Mouse (Mus musculus) lung, postnatal 25 days (tissue): Measurements from ENCODE around the gene Cnmd.

ENCODE experiments used
- DNase-seq: peaks from one replicate; pipeline ENCODE4 v3.0.0; 2022; ENCODE audit warnings: low spot score

The Cnmd gene

GRCm38 (mm10) chr14:79662001-79662400 is at the start of gene Cnmd:
Cnmd (minus strand) TSS chr14:79662170.
- no peak for DNase-seq

- DNase-seq = no peak
Measured at GRCm38 (mm10) chr14:79711301-79711700, 49.3 kb upstream of the Cnmd start.

DNA sequence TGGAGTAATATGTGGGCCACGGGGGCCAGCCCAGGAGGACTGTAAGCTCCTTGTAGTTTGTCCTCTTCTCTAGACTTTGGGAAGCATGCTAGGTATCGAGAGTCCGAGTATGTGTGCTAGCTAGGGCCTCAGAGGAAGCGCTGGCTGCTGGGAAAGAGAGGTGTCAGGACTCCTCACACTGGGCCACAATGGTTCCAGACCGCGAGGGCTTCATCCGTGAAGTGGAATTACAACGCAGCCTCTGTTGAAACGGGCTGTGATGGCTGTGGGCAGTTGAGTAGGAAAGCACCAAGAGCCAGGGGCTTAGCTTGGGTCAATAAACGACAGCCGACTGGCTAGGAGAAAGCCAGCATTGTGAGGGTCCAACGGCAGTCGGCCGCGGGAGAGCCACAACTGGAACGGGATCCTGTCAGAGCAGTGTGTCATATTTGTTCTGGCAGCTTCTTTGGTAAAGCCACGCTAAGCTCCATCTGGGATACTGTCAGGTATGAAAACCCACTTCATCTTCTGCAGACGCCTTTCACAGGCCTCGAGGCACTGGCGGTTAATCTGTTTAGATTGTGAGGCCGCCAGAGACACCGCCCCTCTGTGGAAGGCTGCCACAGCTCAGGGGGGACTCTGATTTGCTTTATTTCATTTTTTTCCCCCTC is 41.7 kb upstream of the Cnmd start:
- no peak for DNase-seq

DNA sequence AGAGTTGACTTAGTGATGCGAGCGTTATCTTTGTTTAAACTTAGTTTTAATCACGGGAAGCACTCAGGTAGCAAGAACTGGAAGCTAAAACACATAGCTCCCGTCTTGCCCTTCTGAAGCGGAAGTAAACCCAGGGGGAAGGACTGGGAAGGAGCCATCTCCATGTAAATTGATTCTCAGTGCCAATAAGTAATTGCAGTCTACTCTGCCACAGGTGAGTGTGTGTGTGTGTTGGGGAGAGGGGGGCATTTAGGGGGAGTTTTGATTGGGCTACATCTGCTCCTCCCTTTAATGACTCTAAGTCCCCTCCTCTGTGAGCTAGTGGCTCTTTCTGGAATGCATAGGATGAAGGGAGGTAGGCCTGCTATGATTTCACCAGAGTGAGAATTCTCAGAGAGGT is 39.6 kb upstream of the Cnmd start:
- no peak for DNase-seq

- no peak for DNase-seq
Measured at GRCm38 (mm10) chr14:79701054-79701453, 39.1 kb upstream of the Cnmd start.

DNA sequence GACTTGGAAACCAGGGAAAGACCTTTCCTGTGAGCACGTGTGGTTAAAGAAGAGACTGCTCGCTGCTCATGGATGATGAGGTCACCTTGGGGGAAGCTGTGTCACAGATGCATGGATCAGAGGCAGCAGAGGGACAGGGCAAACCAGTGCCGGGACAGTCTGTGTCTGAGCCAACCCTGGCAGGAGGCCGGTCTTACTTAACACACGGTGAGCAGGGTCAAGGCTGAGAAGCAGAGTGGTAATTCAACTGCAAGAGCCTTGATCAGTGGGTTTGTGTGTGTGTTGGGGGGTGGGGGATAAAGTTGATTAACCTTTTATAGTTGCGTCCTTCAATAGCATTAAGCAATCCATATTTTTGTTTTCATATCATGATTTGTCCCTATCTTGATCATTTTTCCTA is 37.4 kb upstream of the Cnmd start:
- no peak for DNase-seq

GRCm38 (mm10) chr14:79690068-79690844 is 28.3 kb upstream of the Cnmd start:
- no peak for DNase-seq

DNA sequence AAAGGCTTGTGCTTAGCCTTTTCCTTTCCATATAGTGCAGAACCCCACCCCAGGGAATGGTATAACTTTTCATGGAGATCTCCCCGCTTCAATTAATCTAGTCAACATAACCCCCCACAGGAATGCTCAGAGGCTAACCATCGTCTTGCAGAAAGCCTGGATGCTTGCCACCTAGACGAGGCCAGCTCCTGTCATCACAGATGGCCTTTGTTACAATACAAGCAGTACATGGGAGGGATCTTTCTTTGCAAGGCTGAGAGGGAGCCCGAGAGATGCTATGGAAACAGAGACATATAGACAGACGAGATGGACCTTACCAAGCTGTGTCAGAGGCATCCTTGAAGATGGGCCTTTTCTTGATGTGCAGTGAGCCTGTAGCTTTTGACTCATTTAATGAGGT is 18.7 kb upstream of the Cnmd start:
- DNase-seq = no peak

- DNase-seq = no peak
Measured at GRCm38 (mm10) chr14:79677891-79678687, 16.1 kb upstream of the Cnmd start.

DNA sequence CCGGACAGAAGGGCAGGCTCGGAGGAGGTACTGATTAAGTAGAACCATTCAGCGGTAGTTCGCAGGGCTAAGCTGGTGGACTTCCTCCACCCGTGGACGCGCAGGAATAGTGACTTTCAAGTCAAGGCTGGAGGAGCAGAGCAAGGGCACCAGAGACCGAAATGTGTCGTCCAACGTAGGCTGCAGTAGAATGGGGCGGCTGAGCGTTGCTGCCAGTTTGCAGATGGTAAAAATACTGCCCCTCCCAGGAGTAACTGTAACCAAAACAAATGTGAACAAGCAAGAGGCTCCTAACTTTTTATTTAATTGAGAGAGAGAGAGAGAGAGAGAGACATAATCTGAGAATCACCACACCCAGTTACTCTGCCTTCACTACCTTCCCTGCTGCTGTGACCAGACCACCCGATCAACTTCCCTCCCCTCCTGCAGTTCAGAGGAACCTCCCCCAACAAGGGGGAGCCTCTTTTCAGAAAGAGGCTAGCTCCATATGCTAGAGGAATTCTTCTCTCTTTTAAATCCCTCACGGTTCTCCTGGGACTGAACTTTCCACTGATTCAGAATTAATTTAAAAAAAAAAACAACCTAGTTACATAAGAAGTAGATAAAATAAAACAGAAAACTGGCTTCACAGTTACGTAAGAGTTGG is 15.3 kb upstream of the Cnmd start:
- no peak for DNase-seq

GRCm38 (mm10) chr14:79673083-79674013 is 11.4 kb upstream of the Cnmd start:
- DNase-seq = no peak

DNA sequence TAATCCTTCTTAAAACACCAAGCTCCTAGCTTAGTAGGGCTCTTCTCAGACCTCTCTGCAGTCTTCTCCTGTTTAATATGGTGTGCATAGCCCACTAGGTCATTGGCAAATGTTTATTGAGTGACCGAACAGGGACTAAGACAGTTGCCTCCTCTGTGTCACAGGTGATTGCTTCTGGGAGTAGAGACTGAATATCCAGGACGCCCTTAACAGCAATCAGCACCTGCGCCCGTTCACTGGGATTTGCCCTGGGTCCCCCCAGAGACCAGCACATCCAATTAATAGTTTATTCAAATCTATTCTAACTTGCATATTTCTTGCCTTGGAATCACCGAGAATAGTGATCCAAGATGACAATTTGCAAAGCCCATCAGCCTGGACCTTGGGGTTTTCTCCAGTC is 10.6 kb upstream of the Cnmd start:
- DNase-seq = no peak

DNA sequence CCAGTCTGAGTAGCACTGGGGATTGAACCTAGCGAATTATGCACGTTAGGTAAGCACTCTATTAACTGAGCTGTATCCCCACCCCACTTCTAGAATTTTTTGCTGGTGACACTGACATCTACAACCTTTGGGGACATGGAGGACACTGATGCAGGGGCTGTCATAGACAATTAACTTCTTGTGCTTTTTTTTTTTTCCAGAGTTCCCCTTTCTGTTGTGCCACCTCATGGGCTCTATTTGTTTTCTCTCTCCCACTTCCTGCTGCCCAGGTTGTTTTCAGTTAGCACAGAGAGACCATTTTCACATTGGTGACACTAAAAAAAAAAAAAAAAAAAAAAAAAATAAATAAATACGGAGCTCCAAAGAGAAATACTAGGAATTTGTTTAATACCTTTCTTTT is 9.0 kb upstream of the Cnmd start:
- DNase-seq = no peak

DNA sequence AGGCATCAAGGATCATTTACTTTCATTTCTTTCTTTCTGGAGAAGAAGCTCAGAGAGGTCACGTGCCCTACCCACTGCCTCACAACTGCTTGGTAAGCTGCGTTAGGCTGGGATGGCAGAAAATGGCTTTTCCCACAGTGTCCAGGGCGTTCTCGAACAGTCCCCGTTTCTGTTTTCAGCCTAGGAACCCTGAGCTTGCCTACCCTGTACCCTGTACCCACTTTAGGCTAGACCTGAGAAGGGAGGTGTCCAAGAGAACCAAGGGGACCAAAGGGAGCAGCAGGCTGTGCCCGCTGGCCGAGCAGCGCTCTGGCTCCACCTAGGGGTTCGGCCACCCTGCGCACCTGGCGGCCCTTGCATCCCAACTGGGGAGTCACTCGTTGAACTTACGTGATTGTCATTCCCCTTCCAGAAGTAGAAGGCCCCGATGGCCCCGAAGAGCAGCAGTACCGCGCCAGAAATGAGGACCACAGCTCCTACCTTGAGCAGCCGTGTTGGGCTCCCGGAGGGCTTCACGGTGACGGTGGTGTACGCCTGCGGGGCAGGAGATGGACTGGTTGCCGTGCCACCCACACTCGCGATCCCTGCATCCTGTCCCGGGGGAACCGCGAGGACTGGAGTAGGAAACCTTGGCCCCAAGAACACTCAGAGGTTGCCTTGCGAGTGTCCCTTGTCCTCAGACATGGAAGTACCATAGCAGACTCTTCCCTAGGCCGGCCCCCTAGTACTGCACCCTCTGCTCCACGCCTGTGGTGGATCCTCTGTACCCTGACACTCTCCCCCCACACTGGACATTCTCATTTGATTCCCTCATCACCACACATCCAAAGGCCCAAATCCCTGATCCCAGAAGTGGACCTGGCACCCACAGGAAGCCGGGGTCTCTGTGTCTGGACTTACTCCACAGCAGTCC is 709 bp downstream of the Cnmd start:
- DNase-seq = peak; percentile 79

DNA sequence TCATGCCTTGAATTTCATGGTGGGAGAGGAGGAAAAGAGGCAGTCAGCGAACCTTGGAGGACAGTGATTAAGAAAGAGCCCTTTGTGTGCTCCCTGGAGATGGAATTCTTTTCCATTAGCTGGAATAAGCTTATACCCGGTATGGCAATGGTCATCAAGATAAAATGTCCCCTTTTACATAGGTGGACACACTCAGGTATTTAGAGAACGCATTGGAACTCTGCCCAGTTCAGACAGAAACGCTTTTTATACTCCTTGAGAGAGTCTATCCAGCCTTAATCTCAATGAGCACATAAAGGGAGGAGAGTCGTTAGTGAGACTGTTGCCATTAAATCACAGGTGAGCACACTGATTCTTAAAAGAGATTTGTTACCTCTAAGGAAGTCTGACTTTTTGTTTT is 1.5 kb downstream of the Cnmd start:
- peak; percentile 28 for DNase-seq

DNA sequence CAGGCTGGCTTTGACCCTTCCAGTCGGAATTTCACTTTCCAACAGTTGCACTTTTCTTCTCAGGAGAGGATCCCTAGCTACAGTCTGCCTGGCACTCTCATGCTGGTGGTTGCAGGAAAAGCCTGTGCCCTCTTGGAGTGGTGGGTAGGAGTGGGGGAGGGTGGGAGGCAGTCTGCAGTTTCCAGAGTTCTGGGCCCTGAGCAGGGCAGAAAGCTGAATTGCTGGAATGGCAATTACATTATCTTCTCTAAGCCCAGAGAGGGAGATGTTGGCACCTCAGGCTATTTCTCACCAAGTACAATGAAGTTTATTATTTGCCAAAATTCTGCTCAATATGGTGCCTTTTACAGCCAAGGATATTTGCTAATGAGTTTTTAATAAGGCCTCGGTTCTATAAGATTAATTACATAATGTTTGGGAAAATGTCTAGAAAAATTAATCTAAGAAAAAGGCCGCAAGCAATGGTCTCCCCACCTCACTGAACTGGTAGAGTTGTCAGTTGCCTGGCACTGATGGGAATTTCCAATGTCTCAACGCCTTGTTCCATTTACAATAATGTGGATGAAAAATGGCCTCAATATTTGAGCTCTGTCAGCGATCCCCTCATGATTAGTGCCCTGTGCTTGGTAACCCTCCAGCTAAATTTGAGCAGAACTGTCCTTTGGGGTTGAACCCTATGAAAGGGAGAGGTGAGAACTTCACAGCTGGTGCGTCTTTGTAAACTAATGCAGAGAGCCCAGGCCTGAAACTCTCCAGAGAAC is 3.0 kb downstream of the Cnmd start:
- no peak for DNase-seq

DNA sequence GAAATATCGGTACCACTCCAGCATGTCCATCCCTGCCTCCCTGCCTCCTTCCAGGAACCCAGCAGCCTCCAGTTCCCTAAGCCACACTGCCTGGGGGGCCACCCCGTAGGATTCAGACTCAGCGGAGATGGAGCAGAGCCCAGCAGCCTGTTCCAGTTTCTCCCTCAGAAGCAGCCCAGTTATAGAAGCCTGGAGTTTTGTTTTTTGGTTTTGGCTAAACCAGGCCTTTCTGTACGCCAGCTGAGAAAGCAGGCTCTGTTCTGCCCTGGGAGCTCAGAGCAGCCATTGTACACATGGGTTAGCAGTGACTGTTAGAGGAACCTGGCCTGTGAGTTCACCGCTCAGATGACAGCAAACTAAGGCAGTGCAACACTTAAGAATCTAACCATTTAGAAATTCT is 3.7 kb downstream of the Cnmd start:
- DNase-seq = no peak

GRCm38 (mm10) chr14:79652654-79653053 is 9.3 kb downstream of the Cnmd start:
- no peak for DNase-seq

DNA sequence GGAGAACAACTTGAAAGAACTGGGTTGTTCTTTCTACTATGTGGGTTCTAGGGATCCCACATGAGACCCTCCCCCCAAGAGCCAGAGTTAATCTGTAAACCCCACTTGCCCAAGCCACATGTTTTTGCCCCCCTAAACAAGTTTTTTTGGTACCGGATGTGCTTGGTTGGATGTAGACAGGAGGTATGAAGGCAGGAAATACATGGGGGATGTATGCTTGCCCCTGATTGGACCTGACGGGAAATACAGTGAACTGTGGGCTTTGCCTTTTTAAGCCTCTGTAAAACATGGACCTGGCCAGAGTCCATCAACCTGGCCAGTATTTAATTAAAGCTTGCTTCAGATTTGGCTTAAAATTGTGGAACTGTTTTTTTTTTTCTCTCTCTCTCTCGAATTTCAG is 12.3 kb downstream of the Cnmd start:
- DNase-seq = no peak

GRCm38 (mm10) chr14:79645378-79645777 is 16.6 kb downstream of the Cnmd start:
- no peak for DNase-seq
